Mouse (Mus musculus) liver, postnatal 0 days (tissue): ENCODE results near the gene Ndufb10. TPM values are rescaled to one million over a fixed set of nuclear protein-coding genes. Genes with fewer than 3 reads are reported as not detected.
A peak's percentile ranks its signal among the peaks of the same experiment; 100 is the strongest.

Source experiments
- ATAC-seq: fragments of 200-750 bp; cut with Nextera tagmentation; 2 replicates; pipeline ENCODE4 v1.8.0; 2017; ENCODE audit warnings: mild to moderate bottlenecking, moderate library complexity
- DNase-seq: peaks from one replicate; pipeline ENCODE4 v3.0.0-alpha.2; 2016
- H3K27ac ChIP-seq: fragments of 300-500 bp; sonication (generic); 2 replicates; pipeline ENCODE4 v1.5.1; 2014; ENCODE audit warnings: antibody characterized with exemption, moderate library complexity, mild to moderate bottlenecking, low read depth
- H3K27me3 ChIP-seq: fragments of 300-500 bp; sonication (generic); 2 replicates; pipeline ENCODE4 v1.6.1; 2014; ENCODE audit warnings: low read length, control low read depth, mixed read lengths; ENCODE audit not compliant: insufficient read depth
- H3K36me3 ChIP-seq: fragments of 300-500 bp; sonication (generic); replicated peaks from 2 replicates; pipeline ENCODE4 v1.6.1; 2014; ENCODE audit warnings: mild to moderate bottlenecking, control low read depth, low read length, moderate library complexity, mixed read lengths; ENCODE audit not compliant: insufficient read depth
- H3K4me1 ChIP-seq: fragments of 300-500 bp; sonication (generic); 2 replicates; pipeline ENCODE4 v1.6.1; 2014; ENCODE audit warnings: antibody characterized with exemption, mild to moderate bottlenecking, control low read depth; ENCODE audit not compliant: insufficient read depth
- H3K4me2 ChIP-seq: fragments of 300-500 bp; sonication (generic); 2 replicates; pipeline ENCODE4 v1.6.1; 2014; ENCODE audit warnings: low read depth, mild to moderate bottlenecking, low read length, moderate library complexity, mixed read lengths
- H3K4me3 ChIP-seq: fragments of 300-500 bp; sonication (generic); 2 replicates; pipeline ENCODE4 v1.5.1; 2014; ENCODE audit warnings: low read depth, low read length
- H3K9ac ChIP-seq: fragments of 300-500 bp; sonication (generic); replicated peaks from 2 replicates; pipeline ENCODE4 v1.6.1; 2014; ENCODE audit warnings: mild to moderate bottlenecking, moderate library complexity
- H3K9me3 ChIP-seq: fragments of 300-500 bp; sonication (generic); 2 replicates; pipeline ENCODE4 v1.6.1; 2016; ENCODE audit warnings: mild to moderate bottlenecking, control low read depth, low read length, mixed read lengths
- CTCF ChIP-seq: sonication (generic); IDR thresholded peaks from 2 replicates; pipeline ENCODE4 v1.5.1; 2016; ENCODE audit warnings: antibody characterized with exemption, low read depth
- EP300 ChIP-seq: IDR thresholded peaks from 2 replicates; pipeline ENCODE4 v1.6.1; 2016; ENCODE audit warnings: antibody characterized with exemption, low read depth, mild to moderate bottlenecking
- WGBS: fragments of 180-500 bp; shearing (Covaris S2); extraction: QIAGEN DNeasy Blood & Tissue Kit; methylation state at CpG from one replicate; pipeline ENCODE4 v1.1.7; 2014; ENCODE audit not compliant: insufficient replicate concordance; 5-methylcytosine and 5-hydroxymethylcytosine counted together
- polyA plus RNA-seq: library from polyadenylated mRNA; unstranded; fragments of >200 nt; fragmentation: Nextera tagmentation; extraction: Ambion mirVana; gene quantifications from 2 replicates; pipeline ENCODE4 v1.2.1, GENCODE M21; 2015

The Ndufb10 gene
- polyA plus RNA-seq, 1 experiment from 2014 or later = 355 TPM

GRCm38 (mm10) chr17:24707801-24708425 lies 16.4 kb downstream of the Ndufb10 start:
- H3K4me3 ChIP-seq = peak overlapping the region; percentile 86
- peak; percentile 44 for ATAC-seq
- 1% methylated on average over 24 of the region's 24 CpGs for WGBS
- H3K27me3 ChIP-seq = no peaks in the 10 kb centered on the region
- TF ChIP-seq CTCF = no peak
- TF ChIP-seq EP300 = 0 out of 2 replicates have a peak, but pooled peaks have one; percentile 5
- peak overlapping the region; percentile 82 for H3K9ac ChIP-seq
- H3K36me3 ChIP-seq = peaks cover 15% of the 10 kb centered on the region; the same call in 1 of the 2 replicates
- peak; percentile 63 for DNase-seq
- H3K4me2 ChIP-seq = peak overlapping the region; percentile 93
- no peaks in the 10 kb centered on the region for H3K9me3 ChIP-seq
- H3K4me1 ChIP-seq = peaks cover 14% of the 10 kb centered on the region
- H3K27ac ChIP-seq = peak overlapping the region; percentile 93

GRCm38 (mm10) chr17:24706982-24707800 lies 17.1 kb downstream of the Ndufb10 start, which contains the start of gene Tbl3:
Tbl3 (minus strand) TSS chr17:24707660.
- peak within 1 kb of the TSS; percentile 82 for H3K9ac ChIP-seq
- H3K4me2 ChIP-seq = peak within 1 kb of the TSS; percentile 93
- peak within 1 kb of the TSS; percentile 93 for H3K27ac ChIP-seq
- no peaks in the 10 kb centered on the region for H3K9me3 ChIP-seq
- peaks cover 14% of the 10 kb centered on the region for H3K4me1 ChIP-seq
- DNase-seq (peak; percentile 95), ATAC-seq (peak; percentile 92)
- H3K27me3 ChIP-seq = no peaks in the 10 kb centered on the region
- TF ChIP-seq EP300 (peak; percentile 48; the same call in 1 of the 2 replicates), CTCF (no peak)
- H3K36me3 ChIP-seq = peaks cover 16% of the 10 kb centered on the region; the same call in 1 of the 2 replicates
- WGBS = 1% methylated on average over 32 of the region's 32 CpGs
- H3K4me3 ChIP-seq = peak within 1 kb of the TSS; percentile 86

GRCm38 (mm10) chr17:24705821-24706220 lies 18.5 kb downstream of the Ndufb10 start:
- DNase-seq = no peak
- no peak overlapping the region for H3K4me2 ChIP-seq
- H3K9ac ChIP-seq = no peak overlapping the region

GRCm38 (mm10) chr17:24701251-24701650 lies 23.0 kb downstream of the Ndufb10 start:
- 86% methylated on average over 9 of the region's 9 CpGs for WGBS
- H3K4me3 ChIP-seq = no peak overlapping the region
- H3K27me3 ChIP-seq = no peaks in the 10 kb centered on the region
- no peak for TF ChIP-seq EP300
- TF ChIP-seq CTCF = no peak
- H3K4me1 ChIP-seq = peaks cover 13% of the 10 kb centered on the region
- H3K9ac ChIP-seq = no peak overlapping the region
- no peak for ATAC-seq
- peaks cover 39% of the 10 kb centered on the region for H3K36me3 ChIP-seq
- no peaks in the 10 kb centered on the region for H3K9me3 ChIP-seq
- no peak overlapping the region for H3K4me2 ChIP-seq
- no peak for DNase-seq
- H3K27ac ChIP-seq = no peak overlapping the region

More at GRCm38 (mm10) chr17:24705821-24706220, 18.5 kb downstream of the Ndufb10 start:
- no peak for ATAC-seq
- TF ChIP-seq CTCF (no peak), EP300 (no peak)
- Histone ChIP-seq H3K4me1 (peaks cover 14% of the 10 kb centered on the region), H3K9me3 (no peaks in the 10 kb centered on the region), H3K27ac (no peak overlapping the region), H3K36me3 (peaks cover 28% of the 10 kb centered on the region), H3K27me3 (no peaks in the 10 kb centered on the region), H3K4me3 (no peak overlapping the region)
- WGBS = 93% methylated on average over 3 of the region's 3 CpGs

- H3K9ac ChIP-seq = no peak overlapping the region
- no peak overlapping the region for H3K4me3 ChIP-seq
- no peak overlapping the region for H3K4me2 ChIP-seq
- TF ChIP-seq CTCF (no peak), EP300 (no peak)
- 86% methylated on average over 2 of the region's 2 CpGs for WGBS
- H3K9me3 ChIP-seq = no peaks in the 10 kb centered on the region
- no peak for DNase-seq
- no peaks in the 10 kb centered on the region for H3K27me3 ChIP-seq
- H3K36me3 ChIP-seq = peaks cover 32% of the 10 kb centered on the region
- no peak overlapping the region for H3K27ac ChIP-seq
- peaks cover 18% of the 10 kb centered on the region for H3K4me1 ChIP-seq
- no peak for ATAC-seq
These were observed 24.8 kb downstream of the Ndufb10 start for GRCm38 (mm10) chr17:24699473-24699872.

- Histone ChIP-seq H3K9me3 (no peaks in the 10 kb centered on the region), H3K4me1 (peaks cover 18% of the 10 kb centered on the region), H3K36me3 (peaks cover 30% of the 10 kb centered on the region), H3K4me3 (no peak overlapping the region), H3K27me3 (no peaks in the 10 kb centered on the region), H3K4me2 (no peak overlapping the region), H3K27ac (no peak overlapping the region), H3K9ac (no peak overlapping the region)
- 71% methylated on average over 9 of the region's 9 CpGs for WGBS
- ATAC-seq (no peak), DNase-seq (no peak)
- TF ChIP-seq CTCF = no peak
- no peak for TF ChIP-seq EP300
These were observed 25.6 kb downstream of the Ndufb10 start for GRCm38 (mm10) chr17:24698715-24699114.
